Mouse (Mus musculus): ENCODE measurements around the gene 4930558C23Rik. TPM values are rescaled to one million over a fixed set of nuclear protein-coding genes. Genes with fewer than 3 reads are reported as not detected.
"Not testable (repeated sequence)": the region's sequence is repeated elsewhere in the genome, so short reads cannot be mapped to it uniquely, and the experiment has no call there.

4930558C23Rik gene
- polyA plus RNA-seq, 1 experiment from 2014 or later = not detected

DNA sequence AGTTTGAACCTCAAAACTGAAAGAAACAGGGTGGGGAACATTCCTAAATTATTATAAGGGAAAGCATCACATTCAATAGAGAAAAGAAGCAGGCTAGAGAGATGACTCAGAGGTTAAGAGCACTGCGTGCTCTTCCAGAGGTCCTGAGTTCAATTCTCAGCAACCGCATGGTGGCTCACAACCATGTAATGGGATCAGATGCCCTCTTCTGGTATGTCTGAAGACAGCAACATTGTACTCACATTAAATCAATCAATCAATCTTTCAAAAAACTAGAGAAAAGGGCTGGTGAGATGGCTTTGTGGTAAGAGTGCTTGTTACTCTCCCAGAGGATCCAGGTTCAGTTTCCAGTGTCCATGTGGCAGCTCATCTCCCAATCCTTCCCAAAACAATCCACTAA, 6.2 kb upstream of the 4930558C23Rik start:
- no peak overlapping the region for H3K4me2 ChIP-seq
- no peak overlapping the region for H3K27ac ChIP-seq (ENCODE audit: low read depth, low read length)
- H3K9ac ChIP-seq (ENCODE audit: low read depth, low read length) = no peak overlapping the region
- no peak overlapping the region for H3K4me3 ChIP-seq (ENCODE audit: low read depth, low read length)
- no peaks in the 10 kb centered on the region for H3K4me1 ChIP-seq (ENCODE audit: control insufficient read depth, insufficient read depth, low read length)
- no peak for ATAC-seq (replicated peaks; ENCODE audit: insufficient number of reproducible peaks, low FRiP score, low TSS enrichment)
- no peaks in the 10 kb centered on the region for H3K36me3 ChIP-seq (ENCODE audit: control insufficient read depth, insufficient read depth, low read length)
- H3K27me3 ChIP-seq (ENCODE audit: control insufficient read depth, insufficient read depth, low read length) = no peaks in the 10 kb centered on the region
- WGBS (ENCODE audit: insufficient replicate concordance) = 84% methylated on average over 2 of the region's 2 CpGs
- no peaks in the 10 kb centered on the region for H3K9me3 ChIP-seq (replicated peaks; ENCODE audit: control insufficient read depth, low read length)

DNA sequence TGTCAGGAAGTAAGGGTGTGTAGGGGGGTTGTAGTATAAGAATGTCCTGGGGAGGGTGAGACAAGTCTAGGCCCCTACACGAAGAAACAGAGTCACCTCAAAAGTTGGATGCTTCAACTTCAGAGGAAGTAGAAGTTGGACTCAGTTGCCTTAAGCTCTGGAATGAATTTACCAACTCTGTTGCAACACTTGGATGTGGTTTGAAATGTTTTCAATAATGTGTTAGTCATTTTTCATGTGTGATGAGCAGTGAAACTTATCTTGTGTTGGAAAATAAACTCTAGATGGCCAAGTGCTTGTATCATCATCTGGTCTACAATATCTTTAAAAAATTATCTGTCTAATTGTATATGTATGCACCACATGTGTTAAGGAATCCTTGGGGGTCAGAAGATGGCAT, 5.1 kb upstream of the 4930558C23Rik start:
- no peak overlapping the region for H3K4me3 ChIP-seq (ENCODE audit: low read depth, low read length)
- H3K9me3 ChIP-seq (replicated peaks; ENCODE audit: control insufficient read depth, low read length) = no peaks in the 10 kb centered on the region
- no peak overlapping the region for H3K4me2 ChIP-seq
- H3K27ac ChIP-seq (ENCODE audit: low read depth, low read length) = no peak overlapping the region
- no peak for ATAC-seq (replicated peaks; ENCODE audit: insufficient number of reproducible peaks, low FRiP score, low TSS enrichment)
- 63% methylated on average over 1 of the region's 1 CpGs for WGBS (ENCODE audit: insufficient replicate concordance)
- H3K27me3 ChIP-seq (ENCODE audit: control insufficient read depth, insufficient read depth, low read length) = no peaks in the 10 kb centered on the region
- H3K9ac ChIP-seq (ENCODE audit: low read depth, low read length) = no peak overlapping the region
- no peaks in the 10 kb centered on the region for H3K36me3 ChIP-seq (ENCODE audit: control insufficient read depth, insufficient read depth, low read length)
- H3K4me1 ChIP-seq (ENCODE audit: control insufficient read depth, insufficient read depth, low read length) = no peaks in the 10 kb centered on the region

DNA sequence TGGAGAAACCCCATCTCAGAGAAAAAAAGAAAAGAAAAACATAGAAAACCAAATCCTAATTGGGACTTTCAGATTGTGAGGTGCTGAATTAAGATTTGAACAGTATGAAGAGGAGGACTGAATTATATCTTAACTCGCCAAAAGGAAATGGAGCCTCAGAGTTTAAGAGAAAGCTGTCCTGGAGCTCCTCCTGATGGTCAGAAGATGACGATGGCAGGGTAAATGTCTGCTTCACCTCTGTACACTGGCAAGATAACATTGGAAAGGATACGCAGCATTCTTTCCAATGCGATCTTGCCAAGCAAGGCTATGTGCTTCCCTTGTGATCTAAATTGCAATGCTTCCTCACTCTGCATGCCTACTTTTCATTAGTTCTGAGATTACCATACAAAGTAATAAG, 8.3 kb downstream of the 4930558C23Rik start:
- Histone ChIP-seq H3K4me2 (no peak overlapping the region), H3K4me1 (ENCODE audit: control insufficient read depth, insufficient read depth, low read length) (no peaks in the 10 kb centered on the region), H3K9ac (ENCODE audit: low read depth, low read length) (no peak overlapping the region), H3K27me3 (ENCODE audit: control insufficient read depth, insufficient read depth, low read length) (no peaks in the 10 kb centered on the region), H3K4me3 (ENCODE audit: low read depth, low read length) (no peak overlapping the region), H3K36me3 (ENCODE audit: control insufficient read depth, insufficient read depth, low read length) (no peaks in the 10 kb centered on the region), H3K27ac (ENCODE audit: low read depth, low read length) (no peak overlapping the region), H3K9me3 (replicated peaks; ENCODE audit: control insufficient read depth, low read length) (peaks cover 3% of the 10 kb centered on the region; the same call in 1 of the 2 replicates)
- no peak for ATAC-seq (replicated peaks; ENCODE audit: insufficient number of reproducible peaks, low FRiP score, low TSS enrichment)
- whole genome bisulfite sequencing (ENCODE audit: insufficient replicate concordance) = 74% methylated on average over 4 of the region's 4 CpGs

DNA sequence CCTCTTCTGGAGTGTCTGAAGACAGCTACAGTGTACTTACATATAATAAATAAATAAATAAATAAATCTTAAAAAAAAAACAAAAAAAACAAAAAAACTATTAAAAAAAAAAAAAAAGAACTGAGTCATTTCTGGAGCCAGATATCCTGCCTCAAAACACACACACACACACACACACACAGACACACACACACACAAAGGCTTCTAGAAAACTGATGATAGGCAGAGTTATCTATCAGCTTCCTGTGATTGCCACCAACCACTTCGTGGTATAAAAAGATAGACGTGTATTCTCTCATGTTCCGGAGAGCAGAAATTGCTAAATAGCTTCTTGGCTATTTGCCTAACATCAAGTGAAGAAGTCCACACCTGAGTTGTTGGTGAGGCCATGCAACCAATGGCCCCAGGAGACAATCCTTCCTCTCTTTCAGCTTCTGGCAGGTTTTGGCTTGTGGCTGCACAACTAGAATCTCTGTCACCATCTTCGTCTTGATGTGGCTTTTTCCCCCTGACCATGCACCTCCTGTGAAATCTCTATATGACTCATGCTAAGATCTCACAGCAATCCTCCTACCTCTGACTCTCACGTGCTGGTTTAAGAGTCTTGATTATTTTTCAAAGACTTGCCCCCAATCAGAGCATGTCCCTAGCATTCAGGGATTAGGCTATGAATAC, 17.1 kb downstream of the 4930558C23Rik start:
- no peak overlapping the region for H3K4me3 ChIP-seq (ENCODE audit: low read depth, low read length)
- no peaks in the 10 kb centered on the region for H3K4me1 ChIP-seq (ENCODE audit: control insufficient read depth, insufficient read depth, low read length)
- H3K36me3 ChIP-seq (ENCODE audit: control insufficient read depth, insufficient read depth, low read length) = no peaks in the 10 kb centered on the region
- no peaks in the 10 kb centered on the region for H3K9me3 ChIP-seq (replicated peaks; ENCODE audit: control insufficient read depth, low read length)
- H3K4me2 ChIP-seq = no peak overlapping the region
- no peaks in the 10 kb centered on the region for H3K27me3 ChIP-seq (ENCODE audit: control insufficient read depth, insufficient read depth, low read length)
- H3K9ac ChIP-seq (ENCODE audit: low read depth, low read length) = no peak overlapping the region
- ATAC-seq (replicated peaks; ENCODE audit: insufficient number of reproducible peaks, low FRiP score, low TSS enrichment) = no peak
- 75% methylated on average over 5 of the region's 5 CpGs for whole genome bisulfite sequencing (ENCODE audit: insufficient replicate concordance)
- no peak overlapping the region for H3K27ac ChIP-seq (ENCODE audit: low read depth, low read length)

DNA sequence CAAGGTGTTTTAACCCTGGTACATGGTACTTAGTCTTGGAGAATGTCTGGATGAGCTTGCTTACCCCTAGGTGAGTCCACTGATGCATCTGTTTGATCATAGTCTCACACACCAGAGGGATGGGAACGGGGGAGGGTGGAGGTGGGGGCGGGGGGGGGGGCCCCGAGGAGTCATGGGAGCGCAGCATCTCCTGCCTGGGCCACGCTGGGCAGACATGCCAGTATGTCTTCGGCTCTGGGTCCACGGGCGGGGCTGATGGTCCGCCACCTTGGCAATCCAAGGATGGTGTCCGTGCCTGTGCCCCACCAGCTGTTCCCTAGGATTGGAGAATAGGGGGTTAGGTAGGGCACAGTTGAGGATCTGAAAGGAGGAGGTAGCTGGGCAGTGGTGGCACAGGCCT, 29.4 kb downstream of the 4930558C23Rik start:
- H3K27ac ChIP-seq (ENCODE audit: low read depth, low read length) = no peak overlapping the region
- H3K36me3 ChIP-seq (ENCODE audit: control insufficient read depth, insufficient read depth, low read length) = no peaks in the 10 kb centered on the region
- H3K9ac ChIP-seq (ENCODE audit: low read depth, low read length) = no peak overlapping the region
- H3K4me1 ChIP-seq (ENCODE audit: control insufficient read depth, insufficient read depth, low read length) = no peaks in the 10 kb centered on the region
- peaks cover 5% of the 10 kb centered on the region; the same call in 1 of the 2 replicates for H3K9me3 ChIP-seq (replicated peaks; ENCODE audit: control insufficient read depth, low read length)
- H3K4me3 ChIP-seq (ENCODE audit: low read depth, low read length) = no peak overlapping the region
- no peak overlapping the region for H3K4me2 ChIP-seq
- 78% methylated on average over 10 of the region's 10 CpGs for WGBS (ENCODE audit: insufficient replicate concordance)
- ATAC-seq (replicated peaks; ENCODE audit: insufficient number of reproducible peaks, low FRiP score, low TSS enrichment) = no peak
- H3K27me3 ChIP-seq (ENCODE audit: control insufficient read depth, insufficient read depth, low read length) = no peaks in the 10 kb centered on the region

DNA sequence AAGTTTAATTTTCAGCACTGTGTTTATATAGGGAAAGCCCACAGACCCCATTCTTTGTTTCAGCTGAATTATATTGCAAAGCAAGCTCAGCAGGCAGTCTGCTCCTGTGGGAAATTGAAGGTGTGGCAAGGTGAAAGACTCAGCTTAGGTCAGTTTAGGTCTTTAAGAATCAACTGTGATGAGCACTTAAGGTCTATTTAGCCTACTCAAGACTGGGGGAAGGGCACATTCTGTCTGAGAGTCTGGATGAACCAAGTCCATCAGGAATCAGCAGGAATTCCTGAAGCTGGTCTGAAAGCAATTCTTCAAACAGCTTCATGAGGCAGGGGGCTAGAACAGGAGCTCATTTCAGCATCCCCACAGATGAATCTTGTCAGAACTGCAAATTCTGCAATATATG, 32.5 kb downstream of the 4930558C23Rik start:
- no peaks in the 10 kb centered on the region for H3K4me1 ChIP-seq (ENCODE audit: control insufficient read depth, insufficient read depth, low read length)
- ATAC-seq (replicated peaks; ENCODE audit: insufficient number of reproducible peaks, low FRiP score, low TSS enrichment) = no peak
- H3K27me3 ChIP-seq (ENCODE audit: control insufficient read depth, insufficient read depth, low read length) = no peaks in the 10 kb centered on the region

DNA sequence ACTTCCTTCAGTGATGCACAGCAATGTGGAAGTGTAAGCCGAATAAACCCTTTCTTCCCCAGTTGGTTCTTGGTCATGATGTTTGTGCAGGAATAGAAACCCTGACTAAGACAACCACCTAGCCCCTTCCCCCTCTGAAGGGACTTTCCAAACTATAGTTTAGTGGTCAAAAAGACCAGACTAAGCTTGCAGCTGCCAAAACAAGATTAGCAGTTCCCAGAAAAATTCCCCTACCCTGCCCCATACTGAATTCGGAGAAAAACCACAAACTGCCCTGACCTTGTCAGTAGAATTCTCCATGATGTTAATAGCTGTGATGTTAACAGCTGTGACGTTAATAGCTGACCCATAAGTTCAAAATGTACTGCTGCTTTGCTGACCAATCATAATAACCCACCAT, 42.4 kb downstream of the 4930558C23Rik start:
- not testable (repeated sequence) for ATAC-seq (replicated peaks; ENCODE audit: insufficient number of reproducible peaks, low FRiP score, low TSS enrichment)

More for the DNA sequence above, 32.5 kb downstream of the 4930558C23Rik start:
- H3K9me3 ChIP-seq (replicated peaks; ENCODE audit: control insufficient read depth, low read length) = no peaks in the 10 kb centered on the region
- H3K4me3 ChIP-seq (ENCODE audit: low read depth, low read length) = no peak overlapping the region
- no peak overlapping the region for H3K4me2 ChIP-seq
- no peaks in the 10 kb centered on the region for H3K36me3 ChIP-seq (ENCODE audit: control insufficient read depth, insufficient read depth, low read length)
- H3K9ac ChIP-seq (ENCODE audit: low read depth, low read length) = no peak overlapping the region
- no peak overlapping the region for H3K27ac ChIP-seq (ENCODE audit: low read depth, low read length)

DNA sequence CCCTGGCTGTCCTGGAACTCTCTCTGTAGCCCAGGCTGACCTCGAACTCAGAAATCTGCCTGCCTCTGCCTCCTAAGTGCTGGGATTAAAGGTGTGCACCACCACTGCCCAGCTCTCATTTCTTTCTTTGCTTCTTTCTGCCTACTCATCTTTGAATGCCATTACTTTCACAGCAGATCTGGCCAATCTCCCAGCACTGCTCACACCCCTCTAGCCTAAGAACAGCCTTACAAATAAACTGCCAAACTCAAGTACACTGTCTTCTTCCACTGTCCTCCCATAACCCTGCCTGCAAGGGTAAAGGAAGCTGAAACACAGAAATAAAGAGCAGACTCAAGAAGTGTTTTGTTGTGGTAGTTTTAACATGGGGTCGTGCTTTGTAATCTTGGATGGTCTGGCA, 44.9 kb downstream of the 4930558C23Rik start:
- 84% methylated on average over 2 of the region's 2 CpGs for WGBS (ENCODE audit: insufficient replicate concordance)
- ATAC-seq (replicated peaks; ENCODE audit: insufficient number of reproducible peaks, low FRiP score, low TSS enrichment) = no peak
- no peaks in the 10 kb centered on the region for H3K4me1 ChIP-seq (ENCODE audit: control insufficient read depth, insufficient read depth, low read length)
- H3K36me3 ChIP-seq (ENCODE audit: control insufficient read depth, insufficient read depth, low read length) = no peaks in the 10 kb centered on the region; the same call in 1 of the 2 replicates
- no peak overlapping the region for H3K4me3 ChIP-seq (ENCODE audit: low read depth, low read length)
- no peaks in the 10 kb centered on the region for H3K9me3 ChIP-seq (replicated peaks; ENCODE audit: control insufficient read depth, low read length)
- H3K4me2 ChIP-seq = no peak overlapping the region
- no peak overlapping the region for H3K27ac ChIP-seq (ENCODE audit: low read depth, low read length)
- no peaks in the 10 kb centered on the region for H3K27me3 ChIP-seq (ENCODE audit: control insufficient read depth, insufficient read depth, low read length)
- no peak overlapping the region for H3K9ac ChIP-seq (ENCODE audit: low read depth, low read length)

More for the DNA sequence above, 42.4 kb downstream of the 4930558C23Rik start:
- H3K9ac ChIP-seq (ENCODE audit: low read depth, low read length); H3K4me2 ChIP-seq; H3K27me3 ChIP-seq (ENCODE audit: control insufficient read depth, insufficient read depth, low read length); H3K27ac ChIP-seq (ENCODE audit: low read depth, low read length); H3K4me3 ChIP-seq (ENCODE audit: low read depth, low read length); H3K9me3 ChIP-seq (replicated peaks; ENCODE audit: control insufficient read depth, low read length); H3K4me1 ChIP-seq (ENCODE audit: control insufficient read depth, insufficient read depth, low read length); H3K36me3 ChIP-seq (ENCODE audit: control insufficient read depth, insufficient read depth, low read length): not testable (repeated sequence)
- 65% methylated on average over 3 of the region's 3 CpGs for WGBS (ENCODE audit: insufficient replicate concordance)
